Mouse (Mus musculus) stomach, embryonic 15.5 days (tissue): ENCODE results near the gene Usp36. TPM values are rescaled to one million over a fixed set of nuclear protein-coding genes. Genes with fewer than 3 reads are reported as not detected.

ENCODE experiments used
- ATAC-seq: fragments of 200-750 bp; cut with Nextera tagmentation; 2 replicates; pipeline ENCODE4 v1.8.0; 2017; ENCODE audit warnings: low read depth, moderate number of reproducible peaks, moderate TSS enrichment; ENCODE audit not compliant: insufficient read depth, low FRiP score
- H3K27ac ChIP-seq: fragments of 300-500 bp; sonication (generic); 2 replicates; pipeline ENCODE4 v1.5.1; 2015; ENCODE audit warnings: mild to moderate bottlenecking, inconsistent platforms
- H3K27me3 ChIP-seq: fragments of 300-500 bp; sonication (generic); replicated peaks from 2 replicates; pipeline ENCODE4 v1.6.1; 2015; ENCODE audit warnings: inconsistent platforms
- H3K36me3 ChIP-seq: fragments of 300-500 bp; sonication (generic); 2 replicates; pipeline ENCODE4 v1.6.1; 2015; ENCODE audit warnings: inconsistent platforms
- H3K4me1 ChIP-seq: fragments of 300-500 bp; sonication (generic); 2 replicates; pipeline ENCODE4 v1.6.1; 2015; ENCODE audit warnings: inconsistent platforms
- H3K4me2 ChIP-seq: fragments of 300-500 bp; sonication (generic); 2 replicates; pipeline ENCODE4 v1.6.1; 2015; ENCODE audit warnings: mild to moderate bottlenecking, inconsistent platforms
- H3K4me3 ChIP-seq: fragments of 300-500 bp; sonication (generic); replicated peaks from 2 replicates; pipeline ENCODE4 v1.5.1; 2015; ENCODE audit warnings: inconsistent platforms
- H3K9ac ChIP-seq: fragments of 300-500 bp; sonication (generic); 2 replicates; pipeline ENCODE4 v1.6.1; 2015; ENCODE audit warnings: inconsistent platforms
- H3K9me3 ChIP-seq: fragments of 300-500 bp; sonication (generic); 2 replicates; pipeline ENCODE4 v1.6.1; 2016; ENCODE audit warnings: inconsistent platforms
- WGBS: fragments of 180-500 bp; shearing (Covaris S2); methylation state at CpG from one replicate; pipeline ENCODE4 v1.1.7; 2015; 5-methylcytosine and 5-hydroxymethylcytosine counted together
- polyA plus RNA-seq: library from polyadenylated mRNA; unstranded; fragments of >200 nt; fragmentation: Nextera tagmentation; extraction: Ambion mirVana; gene quantifications from 2 replicates; pipeline ENCODE4 v1.2.1, GENCODE M21; 2015

The Usp36 gene
- polyA plus RNA-seq, 1 experiment from 2014 or later: 20.3 TPM

DNA sequence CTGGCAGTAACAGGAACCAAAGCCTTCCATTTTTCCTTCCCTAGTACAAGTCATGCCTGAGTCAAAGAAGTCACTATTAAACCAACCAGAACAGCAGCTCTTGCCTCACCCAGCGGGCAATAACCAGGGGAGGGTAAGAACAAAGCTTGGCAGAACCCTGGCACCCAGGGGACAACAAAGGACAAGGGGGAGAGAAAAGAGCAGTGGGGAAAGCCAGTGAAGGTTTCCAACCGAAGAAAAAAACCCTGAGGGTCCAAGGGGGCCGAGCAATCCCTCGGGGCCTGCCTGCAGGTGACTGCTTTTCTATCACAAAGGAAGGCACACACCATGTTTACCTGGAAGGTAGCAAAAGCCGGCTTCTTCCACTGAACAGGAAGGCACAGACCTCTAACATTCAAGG is 43.3 kb downstream of the Usp36 start:
- ATAC-seq: no peak
- no peak overlapping the region for H3K9ac ChIP-seq
- WGBS: 60% methylated on average over 5 of the region's 5 CpGs

GRCm38 (mm10) chr11:118245130-118245529 is 44.9 kb downstream of the Usp36 start:
- no peak overlapping the region for H3K9ac ChIP-seq
- ATAC-seq: no peak
- H3K4me3 ChIP-seq: no peak overlapping the region
- no peaks in the 10 kb centered on the region for H3K9me3 ChIP-seq
- H3K27me3 ChIP-seq: no peaks in the 10 kb centered on the region
- H3K36me3 ChIP-seq: no peaks in the 10 kb centered on the region
- H3K27ac ChIP-seq: no peak overlapping the region
- peaks cover 18% of the 10 kb centered on the region for H3K4me1 ChIP-seq
- WGBS: 76% methylated on average over 2 of the region's 2 CpGs
- no peak overlapping the region for H3K4me2 ChIP-seq

More for the DNA sequence above, 43.3 kb downstream of the Usp36 start:
- peak overlapping the region; percentile 87 for H3K4me2 ChIP-seq
- H3K4me3 ChIP-seq: peak overlapping the region; percentile 74
- H3K4me1 ChIP-seq: peaks cover 18% of the 10 kb centered on the region
- no peaks in the 10 kb centered on the region for H3K36me3 ChIP-seq
- H3K27me3 ChIP-seq: no peaks in the 10 kb centered on the region
- H3K9me3 ChIP-seq: no peaks in the 10 kb centered on the region
- peak overlapping the region; percentile 67 for H3K27ac ChIP-seq

DNA sequence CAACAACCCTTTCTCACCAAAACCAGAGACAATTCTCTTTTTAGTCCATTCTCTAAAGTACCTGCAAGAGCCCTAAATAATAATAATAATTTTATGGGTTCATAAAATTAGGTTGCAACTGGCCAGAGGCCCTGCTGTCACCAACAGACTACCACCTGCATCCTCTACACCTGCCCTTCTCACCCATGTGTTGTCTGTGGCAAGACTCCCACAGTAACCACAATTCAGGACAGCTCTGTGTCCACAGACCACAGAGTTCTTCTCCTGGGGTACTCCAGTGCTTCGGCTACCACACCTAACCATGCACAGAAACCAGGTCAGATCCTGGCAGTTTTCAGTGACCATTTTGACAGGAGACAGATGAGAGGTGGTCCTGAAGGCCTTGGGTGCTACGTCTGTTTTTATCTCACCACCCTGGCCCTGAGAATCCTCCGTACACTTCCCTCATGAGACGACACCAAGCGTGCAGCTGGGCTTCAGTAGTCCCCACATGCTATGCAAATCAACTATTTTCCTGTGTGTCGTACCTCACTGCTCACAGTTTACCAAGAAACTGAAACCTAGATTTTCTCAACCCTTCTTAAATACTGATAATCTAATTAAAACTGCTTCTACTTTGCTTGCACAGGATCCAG is 46.3 kb downstream of the Usp36 start:
- Histone ChIP-seq H3K27me3 (no peaks in the 10 kb centered on the region), H3K4me1 (peaks cover 26% of the 10 kb centered on the region), H3K4me3 (no peak overlapping the region), H3K4me2 (no peak overlapping the region), H3K9ac (no peak overlapping the region), H3K27ac (no peak overlapping the region), H3K36me3 (no peaks in the 10 kb centered on the region), H3K9me3 (no peaks in the 10 kb centered on the region)
- WGBS: 81% methylated on average over 6 of the region's 6 CpGs
- ATAC-seq: no peak

DNA sequence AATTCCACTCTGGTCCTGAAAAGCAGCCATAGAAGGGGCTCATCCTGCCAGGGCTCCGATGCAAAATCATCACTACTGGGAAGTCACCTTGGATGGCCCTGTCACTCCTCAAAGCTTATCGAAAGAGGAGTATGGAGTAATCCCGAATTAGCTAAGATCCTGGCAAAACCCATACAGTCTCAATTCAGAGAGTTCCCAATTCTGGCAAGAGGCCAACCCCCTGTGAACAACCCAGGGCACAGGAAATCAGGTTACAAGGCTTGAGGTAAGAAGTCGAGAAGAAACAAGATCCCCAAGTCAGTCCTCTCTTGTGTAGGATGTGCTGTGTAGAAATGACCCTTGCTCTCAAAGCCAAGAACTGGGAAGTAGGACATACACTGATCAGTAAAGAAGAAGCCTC is 47.5 kb downstream of the Usp36 start:
- WGBS: 76% methylated on average over 4 of the region's 4 CpGs
- H3K4me2 ChIP-seq: no peak overlapping the region
- ATAC-seq: no peak

DNA sequence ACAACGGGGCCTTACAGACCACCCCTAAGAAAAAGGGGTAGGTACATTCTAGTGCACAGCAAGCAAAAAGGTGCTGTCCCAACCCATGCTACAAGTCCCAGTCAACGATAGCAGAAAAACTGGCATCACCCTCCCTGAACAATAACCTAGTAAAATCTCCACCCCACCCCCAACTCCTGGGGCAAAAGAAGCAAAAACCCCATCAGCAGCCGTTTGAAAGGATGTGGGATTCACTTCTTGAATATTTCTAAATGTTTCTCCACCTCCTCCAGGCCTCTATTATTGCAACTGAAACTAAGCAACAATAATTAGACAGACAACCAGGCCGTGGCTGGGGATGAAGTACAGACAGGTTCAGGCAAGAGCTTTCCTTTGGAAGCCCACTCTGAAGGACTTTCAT is 49.7 kb downstream of the Usp36 start:
- Histone ChIP-seq H3K4me2 (no peak overlapping the region), H3K4me1 (peaks cover 20% of the 10 kb centered on the region), H3K27ac (no peak overlapping the region), H3K4me3 (no peak overlapping the region), H3K36me3 (no peaks in the 10 kb centered on the region), H3K9me3 (no peaks in the 10 kb centered on the region), H3K27me3 (no peaks in the 10 kb centered on the region), H3K9ac (no peak overlapping the region)
- ATAC-seq: no peak
- 64% methylated on average over 4 of the region's 4 CpGs for WGBS

More for the DNA sequence above, 47.5 kb downstream of the Usp36 start:
- Histone ChIP-seq H3K36me3 (no peaks in the 10 kb centered on the region), H3K4me1 (peaks cover 26% of the 10 kb centered on the region), H3K9me3 (no peaks in the 10 kb centered on the region), H3K9ac (no peak overlapping the region), H3K27me3 (no peaks in the 10 kb centered on the region), H3K4me3 (no peak overlapping the region), H3K27ac (no peak overlapping the region)

- 44% methylated on average over 14 of the region's 14 CpGs for WGBS
- no peak; the same call in 1 of the 2 replicates for ATAC-seq
- Histone ChIP-seq H3K27ac (peak overlapping the region; percentile 5; the same call in 1 of the 2 replicates), H3K36me3 (no peaks in the 10 kb centered on the region), H3K27me3 (no peaks in the 10 kb centered on the region), H3K4me1 (peaks cover 25% of the 10 kb centered on the region), H3K4me2 (peak overlapping the region; percentile 15; the same call in 1 of the 2 replicates), H3K9ac (no peak overlapping the region), H3K4me3 (no peak overlapping the region), H3K9me3 (no peaks in the 10 kb centered on the region)
Measured at GRCm38 (mm10) chr11:118239281-118240198, 50.5 kb downstream of the Usp36 start.

- 0 out of 2 replicates have a peak overlapping the region, but pooled peaks have one; percentile 1 for H3K4me2 ChIP-seq
- 56% methylated on average over 6 of the region's 6 CpGs for WGBS
- no peak overlapping the region for H3K4me3 ChIP-seq
- ATAC-seq: no peak
- H3K9ac ChIP-seq: no peak overlapping the region
- H3K36me3 ChIP-seq: no peaks in the 10 kb centered on the region
- 0 out of 2 replicates have a peak overlapping the region, but pooled peaks have one; percentile 18 for H3K27ac ChIP-seq
- H3K9me3 ChIP-seq: no peaks in the 10 kb centered on the region
- no peaks in the 10 kb centered on the region for H3K27me3 ChIP-seq
- H3K4me1 ChIP-seq: peaks cover 25% of the 10 kb centered on the region
Measured at GRCm38 (mm10) chr11:118236520-118237190, 53.4 kb downstream of the Usp36 start.

GRCm38 (mm10) chr11:118234929-118235328 is 55.1 kb downstream of the Usp36 start:
- Histone ChIP-seq H3K9me3 (no peaks in the 10 kb centered on the region), H3K4me2 (no peak overlapping the region), H3K27ac (peak overlapping the region; percentile 33; the same call in 1 of the 2 replicates), H3K4me1 (peaks cover 23% of the 10 kb centered on the region), H3K9ac (no peak overlapping the region), H3K36me3 (no peaks in the 10 kb centered on the region), H3K27me3 (no peaks in the 10 kb centered on the region), H3K4me3 (no peak overlapping the region)
- no peak for ATAC-seq
- 79% methylated on average over 7 of the region's 7 CpGs for WGBS

GRCm38 (mm10) chr11:118234500-118234899 is 55.5 kb downstream of the Usp36 start:
- H3K4me1 ChIP-seq: peaks cover 19% of the 10 kb centered on the region
- WGBS: 65% methylated on average over 6 of the region's 6 CpGs
- H3K9me3 ChIP-seq: no peaks in the 10 kb centered on the region
- no peaks in the 10 kb centered on the region for H3K36me3 ChIP-seq
- no peak overlapping the region for H3K9ac ChIP-seq
- H3K27ac ChIP-seq: peak overlapping the region; percentile 33; the same call in 1 of the 2 replicates
- H3K27me3 ChIP-seq: no peaks in the 10 kb centered on the region
- H3K4me3 ChIP-seq: no peak overlapping the region
- H3K4me2 ChIP-seq: no peak overlapping the region
- no peak for ATAC-seq

DNA sequence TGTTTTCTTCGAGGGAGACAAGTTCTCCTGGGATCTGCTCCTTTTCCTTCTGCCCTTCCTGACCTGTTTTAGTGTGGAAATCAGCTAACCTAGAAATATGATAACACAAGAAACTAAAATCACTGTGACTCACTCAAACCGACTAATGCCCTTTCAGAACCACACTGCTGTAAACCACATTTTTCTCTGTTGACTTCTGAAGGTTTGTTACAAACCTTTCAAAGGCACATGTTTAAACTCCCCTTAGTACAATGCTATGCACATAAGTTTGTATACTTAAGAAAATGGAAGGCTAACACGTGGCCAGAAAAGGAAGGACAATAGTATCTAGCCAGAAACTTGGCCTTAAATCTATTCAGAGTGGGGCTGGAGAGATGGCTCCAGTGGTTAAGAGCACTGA is 56.1 kb downstream of the Usp36 start:
- Histone ChIP-seq H3K9me3 (no peaks in the 10 kb centered on the region), H3K4me1 (peaks cover 13% of the 10 kb centered on the region), H3K4me3 (no peak overlapping the region), H3K4me2 (no peak overlapping the region), H3K36me3 (no peaks in the 10 kb centered on the region), H3K27ac (no peak overlapping the region), H3K9ac (no peak overlapping the region), H3K27me3 (no peaks in the 10 kb centered on the region)
- ATAC-seq: no peak
- WGBS: 34% methylated on average over 3 of the region's 3 CpGs

DNA sequence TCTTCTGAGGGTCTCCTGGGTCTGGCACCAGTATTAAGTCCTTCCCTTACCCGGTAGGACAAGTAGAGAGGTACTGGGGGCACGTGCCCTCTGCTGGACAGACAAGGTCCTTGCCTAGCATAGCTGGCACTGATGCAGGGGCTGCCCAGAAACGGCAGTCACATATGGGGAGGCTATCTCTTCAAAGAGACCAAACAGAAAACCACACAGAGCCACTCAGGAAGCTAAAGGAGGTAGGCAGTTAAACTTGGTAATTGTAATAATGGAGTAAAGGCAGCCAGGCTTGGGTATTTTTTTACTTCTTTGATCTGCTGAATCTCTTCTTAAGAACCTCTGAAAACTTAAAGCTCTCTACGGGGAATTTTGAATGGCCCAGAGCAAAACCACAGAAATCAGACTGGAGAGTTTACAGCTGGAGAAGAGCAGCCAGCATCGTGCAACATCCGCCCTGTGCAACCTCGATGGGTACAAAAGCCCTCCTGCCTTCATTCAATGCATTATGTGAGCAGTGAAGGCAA is 57.7 kb downstream of the Usp36 start:
- WGBS: 43% methylated on average over 7 of the region's 7 CpGs
- peaks cover 12% of the 10 kb centered on the region for H3K4me1 ChIP-seq

More for the DNA sequence above, 57.7 kb downstream of the Usp36 start:
- no peaks in the 10 kb centered on the region for H3K36me3 ChIP-seq
- no peaks in the 10 kb centered on the region for H3K9me3 ChIP-seq
- ATAC-seq: no peak
- H3K9ac ChIP-seq: no peak overlapping the region
- H3K4me3 ChIP-seq: no peak overlapping the region
- no peaks in the 10 kb centered on the region for H3K27me3 ChIP-seq
- no peak overlapping the region for H3K4me2 ChIP-seq
- no peak overlapping the region for H3K27ac ChIP-seq
